Mouse (Mus musculus) C2C12 (cell line): ENCODE data around the gene Mrgpra4.

Experiments
- CTCF ChIP-seq: IDR thresholded peaks from one replicate; pipeline ENCODE4 v1.5.1; 2011; ENCODE audit not compliant: control insufficient read depth, insufficient read depth, insufficient read length
- MAX ChIP-seq: IDR thresholded peaks from one replicate; pipeline ENCODE4 v1.6.1; 2011; ENCODE audit warnings: mild to moderate bottlenecking, control low read depth
- MYOG ChIP-seq: IDR thresholded peaks from one replicate; pipeline ENCODE4 v1.6.1; 2011; ENCODE audit not compliant: control insufficient read depth, insufficient read length; ENCODE audit errors: extremely low read depth
- USF1 ChIP-seq: IDR thresholded peaks from one replicate; pipeline ENCODE4 v1.6.1; 2011; ENCODE audit warnings: low read depth, mild to moderate bottlenecking, control low read depth, moderate library complexity

DNA sequence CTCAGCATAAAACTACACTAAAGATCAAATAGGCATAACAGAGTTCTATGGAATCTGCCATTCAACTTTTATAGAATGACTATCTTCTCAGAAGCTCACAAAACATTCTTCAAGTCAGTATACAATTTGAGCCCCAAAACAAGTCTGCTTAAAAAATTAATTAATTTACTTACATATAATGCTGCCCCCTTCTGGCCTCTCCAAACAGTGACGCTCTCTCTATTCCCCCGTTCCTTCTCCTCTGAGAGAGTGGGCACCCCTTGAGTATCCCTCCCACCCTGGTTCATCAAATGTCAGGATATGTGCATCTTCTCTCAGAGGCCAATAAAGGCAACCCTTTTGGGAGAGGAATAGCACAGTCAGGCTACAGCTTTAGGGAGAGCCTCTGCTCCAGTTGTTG is 36.0 kb upstream of the Mrgpra4 start:
- TF ChIP-seq MYOG (no peak), CTCF (no peak), USF1 (no peak), MAX (no peak)
